Comparison of ENCODE assay signal across 6 mouse cellular contexts in the genomic region with DNA sequence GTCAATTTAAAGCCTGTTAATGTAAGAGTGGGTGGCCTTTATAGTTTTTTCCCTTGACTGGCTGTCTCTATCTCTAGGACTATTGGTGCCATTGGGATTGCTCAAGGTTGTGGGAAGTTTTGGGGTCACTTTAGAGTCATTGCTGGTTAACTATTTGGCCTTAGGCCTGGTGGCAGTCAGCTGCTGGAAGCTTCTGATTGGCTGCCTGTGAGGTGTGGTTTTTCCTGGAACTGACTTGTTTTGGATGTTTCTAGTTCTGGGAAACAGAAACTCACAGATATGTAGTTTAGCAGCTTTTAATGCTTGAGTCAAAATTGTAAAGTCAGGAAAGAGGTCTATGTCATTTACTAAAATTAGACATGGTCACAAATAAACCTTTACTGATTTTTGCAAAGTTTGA.
DNase-seq lines count a peak whose midpoint lies in the region; ATAC-seq and TF ChIP-seq lines count a peak whose summit lies in the region.
"Not testable (repeated sequence)": the region's sequence is repeated elsewhere in the genome, so short reads cannot be mapped to it uniquely, and the experiment has no call there.

No protein-coding gene starts in this region.

- not testable (repeated sequence) for H3K27ac ChIP-seq in liver, postnatal 0 days (ENCODE audit: low read depth)

- H3K4me1 ChIP-seq in liver, postnatal 0 days (ENCODE audit: insufficient read depth) = not testable (repeated sequence)

- not testable (repeated sequence) for TF ChIP-seq CTCF in Patski (IDR thresholded peaks at IDR 0.05); liver, postnatal 0 days (IDR thresholded peaks at IDR 0.05; ENCODE audit: low read depth)

- H3K27me3 ChIP-seq in Patski; liver, postnatal 0 days (ENCODE audit: insufficient read depth, low read length): not testable (repeated sequence)

- TF ChIP-seq EP300 in liver, postnatal 0 days (IDR thresholded peaks at IDR 0.05; ENCODE audit: low read depth) = not testable (repeated sequence)

- not testable (repeated sequence) for H3K4me3 ChIP-seq in liver, postnatal 0 days (ENCODE audit: low read depth, low read length)

- CTCF ChIA-PET in Patski (lab: Charles Lee) = not testable (repeated sequence)

- not testable (repeated sequence) for H3K36me3 ChIP-seq in liver, postnatal 0 days (replicated peaks; ENCODE audit: insufficient read depth, low read length)

- H3K9ac ChIP-seq in liver, postnatal 0 days (replicated peaks) = not testable (repeated sequence)

- ATAC-seq in CD4-positive, CD25-positive, alpha-beta regulatory T cell, adult 4 months = peak; percentile 53
- ATAC-seq in Patski = peak; percentile 62
- peak; percentile 56 for ATAC-seq in common myeloid progenitor, adult 5-6 weeks (replicated peaks; ENCODE audit: low read depth, poor library complexity, severe bottlenecking)
- peak; percentile 41 for ATAC-seq in inflammation-experienced regulatory T-cells, adult 6 months
- peak; percentile 82 for ATAC-seq in liver, postnatal 0 days
- ATAC-seq in megakaryocyte progenitor cell, adult 5-6 weeks (replicated peaks; ENCODE audit: poor library complexity) = peak; percentile 70

- H3K9me3 ChIP-seq in liver, postnatal 0 days (ENCODE audit: low read length) = not testable (repeated sequence)

- DNase-seq in Patski (ENCODE audit: low read depth, low spot score); liver, postnatal 0 days: not testable (repeated sequence)

- POLR2A ChIA-PET in Patski (lab: Charles Lee) = not testable (repeated sequence)

- in situ Hi-C loops in Patski (cut with MboI; ENCODE audit: low pct_unique_long_range_greater_than_20kb) = not testable (repeated sequence)

- H3K4me2 ChIP-seq in liver, postnatal 0 days (ENCODE audit: low read depth, low read length) = not testable (repeated sequence)
